Mouse (Mus musculus): ENCODE measurements around the gene Wbp2nl. TPM values are rescaled to one million over a fixed set of nuclear protein-coding genes. Genes with fewer than 3 reads are reported as not detected.

Wbp2nl gene
- polyA plus RNA-seq, 1 experiment from 2014 or later = 0.09 TPM

- WGBS (ENCODE audit: insufficient replicate concordance) = 28% methylated on average over 7 of the region's 7 CpGs
- Histone ChIP-seq H3K9me3 (ENCODE audit: low read length) (no peaks in the 10 kb centered on the region), H3K36me3 (replicated peaks; ENCODE audit: insufficient read depth, low read length) (no peaks in the 10 kb centered on the region), H3K27me3 (ENCODE audit: insufficient read depth, low read length) (0 out of 2 replicates have a peak, but pooled peaks cover 4% of the 10 kb centered on the region), H3K4me2 (ENCODE audit: low read depth, low read length) (no peak overlapping the region), H3K9ac (replicated peaks) (no peak overlapping the region), H3K4me3 (ENCODE audit: low read depth, low read length) (no peak overlapping the region), H3K27ac (ENCODE audit: low read depth) (no peak overlapping the region), H3K4me1 (ENCODE audit: insufficient read depth) (no peaks in the 10 kb centered on the region)
- DNase-seq (no peak), ATAC-seq (no peak)
- no peak for TF ChIP-seq CTCF (IDR thresholded peaks at IDR 0.05; ENCODE audit: low read depth)
- no peak for TF ChIP-seq EP300 (IDR thresholded peaks at IDR 0.05; ENCODE audit: low read depth)
These were observed 5.5 kb upstream of the Wbp2nl start for GRCm38 (mm10) chr15:82293271-82293711.

GRCm38 (mm10) chr15:82294059-82294458 is 4.7 kb upstream of the Wbp2nl start:
- 0 out of 2 replicates have a peak, but pooled peaks cover 4% of the 10 kb centered on the region for H3K27me3 ChIP-seq (ENCODE audit: insufficient read depth, low read length)
- H3K27ac ChIP-seq (ENCODE audit: low read depth) = no peak overlapping the region
- peak; percentile 45; the same call in 1 of the 2 replicates for ATAC-seq

GRCm38 (mm10) chr15:82307107-82307506 is 8.4 kb downstream of the Wbp2nl start:
- Histone ChIP-seq H3K4me3 (ENCODE audit: low read depth, low read length) (no peak overlapping the region), H3K36me3 (replicated peaks; ENCODE audit: insufficient read depth, low read length) (no peaks in the 10 kb centered on the region), H3K4me2 (ENCODE audit: low read depth, low read length) (no peak overlapping the region), H3K9ac (replicated peaks) (no peak overlapping the region), H3K4me1 (ENCODE audit: insufficient read depth) (no peaks in the 10 kb centered on the region), H3K27me3 (ENCODE audit: insufficient read depth, low read length) (no peaks in the 10 kb centered on the region), H3K27ac (ENCODE audit: low read depth) (no peak overlapping the region), H3K9me3 (ENCODE audit: low read length) (no peaks in the 10 kb centered on the region)
- DNase-seq (no peak), ATAC-seq (no peak)
- TF ChIP-seq EP300 (IDR thresholded peaks at IDR 0.05; ENCODE audit: low read depth) = no peak
- TF ChIP-seq CTCF (IDR thresholded peaks at IDR 0.05; ENCODE audit: low read depth) = no peak
- 56% methylated on average over 3 of the region's 3 CpGs for whole genome bisulfite sequencing (ENCODE audit: insufficient replicate concordance)

More at GRCm38 (mm10) chr15:82294059-82294458, 4.7 kb upstream of the Wbp2nl start:
- Histone ChIP-seq H3K4me1 (ENCODE audit: insufficient read depth) (no peaks in the 10 kb centered on the region), H3K4me2 (ENCODE audit: low read depth, low read length) (no peak overlapping the region), H3K9ac (replicated peaks) (no peak overlapping the region), H3K36me3 (replicated peaks; ENCODE audit: insufficient read depth, low read length) (no peaks in the 10 kb centered on the region), H3K4me3 (ENCODE audit: low read depth, low read length) (no peak overlapping the region), H3K9me3 (ENCODE audit: low read length) (no peaks in the 10 kb centered on the region)
- TF ChIP-seq EP300 (IDR thresholded peaks at IDR 0.05; ENCODE audit: low read depth) (no peak), CTCF (IDR thresholded peaks at IDR 0.05; ENCODE audit: low read depth) (peak; percentile 78)
- DNase-seq = no peak
- WGBS (ENCODE audit: insufficient replicate concordance) = 40% methylated on average over 8 of the region's 8 CpGs

GRCm38 (mm10) chr15:82308416-82308815 is 9.7 kb downstream of the Wbp2nl start:
- 76% methylated on average over 3 of the region's 3 CpGs for WGBS (ENCODE audit: insufficient replicate concordance)
- TF ChIP-seq CTCF (IDR thresholded peaks at IDR 0.05; ENCODE audit: low read depth) (no peak), EP300 (IDR thresholded peaks at IDR 0.05; ENCODE audit: low read depth) (no peak)
- H3K27me3 ChIP-seq (ENCODE audit: insufficient read depth, low read length) = no peaks in the 10 kb centered on the region
- H3K36me3 ChIP-seq (replicated peaks; ENCODE audit: insufficient read depth, low read length) = no peaks in the 10 kb centered on the region
- no peak overlapping the region for H3K9ac ChIP-seq (replicated peaks)
- H3K4me1 ChIP-seq (ENCODE audit: insufficient read depth) = no peaks in the 10 kb centered on the region
- no peak overlapping the region for H3K4me3 ChIP-seq (ENCODE audit: low read depth, low read length)
- DNase-seq = no peak
- H3K9me3 ChIP-seq (ENCODE audit: low read length) = no peaks in the 10 kb centered on the region
- no peak overlapping the region for H3K4me2 ChIP-seq (ENCODE audit: low read depth, low read length)
- no peak overlapping the region for H3K27ac ChIP-seq (ENCODE audit: low read depth)
- no peak for ATAC-seq

GRCm38 (mm10) chr15:82317839-82318238 is 19.1 kb downstream of the Wbp2nl start:
- no peaks in the 10 kb centered on the region for H3K27me3 ChIP-seq (ENCODE audit: insufficient read depth, low read length)
- no peak for DNase-seq
- WGBS (ENCODE audit: insufficient replicate concordance) = 73% methylated on average over 6 of the region's 6 CpGs
- no peak for ATAC-seq
- no peak for TF ChIP-seq EP300 (IDR thresholded peaks at IDR 0.05; ENCODE audit: low read depth)
- TF ChIP-seq CTCF (IDR thresholded peaks at IDR 0.05; ENCODE audit: low read depth) = no peak
- no peak overlapping the region for H3K4me2 ChIP-seq (ENCODE audit: low read depth, low read length)
- no peak overlapping the region for H3K27ac ChIP-seq (ENCODE audit: low read depth)
- H3K36me3 ChIP-seq (replicated peaks; ENCODE audit: insufficient read depth, low read length) = no peaks in the 10 kb centered on the region
- H3K9me3 ChIP-seq (ENCODE audit: low read length) = no peaks in the 10 kb centered on the region
- H3K9ac ChIP-seq (replicated peaks) = no peak overlapping the region
- H3K4me1 ChIP-seq (ENCODE audit: insufficient read depth) = no peaks in the 10 kb centered on the region
- H3K4me3 ChIP-seq (ENCODE audit: low read depth, low read length) = no peak overlapping the region

GRCm38 (mm10) chr15:82319613-82320012 is 20.9 kb downstream of the Wbp2nl start:
- ATAC-seq (no peak), DNase-seq (no peak)
- no peak for TF ChIP-seq CTCF (IDR thresholded peaks at IDR 0.05; ENCODE audit: low read depth)
- no peak for TF ChIP-seq EP300 (IDR thresholded peaks at IDR 0.05; ENCODE audit: low read depth)
- H3K4me3 ChIP-seq (ENCODE audit: low read depth, low read length) = no peak overlapping the region
- H3K27me3 ChIP-seq (ENCODE audit: insufficient read depth, low read length) = no peaks in the 10 kb centered on the region
- H3K27ac ChIP-seq (ENCODE audit: low read depth) = no peak overlapping the region
- no peaks in the 10 kb centered on the region for H3K36me3 ChIP-seq (replicated peaks; ENCODE audit: insufficient read depth, low read length)
- WGBS (ENCODE audit: insufficient replicate concordance) = 47% methylated on average over 1 of the region's 1 CpGs
- H3K4me2 ChIP-seq (ENCODE audit: low read depth, low read length) = no peak overlapping the region
- H3K9me3 ChIP-seq (ENCODE audit: low read length) = no peaks in the 10 kb centered on the region
- H3K9ac ChIP-seq (replicated peaks) = no peak overlapping the region
- no peaks in the 10 kb centered on the region for H3K4me1 ChIP-seq (ENCODE audit: insufficient read depth)

- 84% methylated on average over 8 of the region's 8 CpGs for WGBS (ENCODE audit: insufficient replicate concordance)
- DNase-seq (no peak), ATAC-seq (no peak)
- no peak overlapping the region for H3K27ac ChIP-seq (ENCODE audit: low read depth)
- no peak for TF ChIP-seq EP300 (IDR thresholded peaks at IDR 0.05; ENCODE audit: low read depth)
- TF ChIP-seq CTCF (IDR thresholded peaks at IDR 0.05; ENCODE audit: low read depth) = no peak
- H3K9ac ChIP-seq (replicated peaks) = no peak overlapping the region
- H3K27me3 ChIP-seq (ENCODE audit: insufficient read depth, low read length) = no peaks in the 10 kb centered on the region
- no peak overlapping the region for H3K4me2 ChIP-seq (ENCODE audit: low read depth, low read length)
- no peaks in the 10 kb centered on the region for H3K9me3 ChIP-seq (ENCODE audit: low read length)
- no peaks in the 10 kb centered on the region for H3K4me1 ChIP-seq (ENCODE audit: insufficient read depth)
- H3K4me3 ChIP-seq (ENCODE audit: low read depth, low read length) = no peak overlapping the region
- H3K36me3 ChIP-seq (replicated peaks; ENCODE audit: insufficient read depth, low read length) = no peaks in the 10 kb centered on the region
These were observed 23.4 kb downstream of the Wbp2nl start for GRCm38 (mm10) chr15:82322195-82322594.

Measured in liver, postnatal 0 days (tissue).